Mouse (Mus musculus) spleen, adult 2 months (tissue): ENCODE results near the gene Auts2.

Experiments
- CTCF ChIP-seq: fragments of 200-500 bp; IDR thresholded peaks from 2 replicates; pipeline ENCODE4 v1.5.1; 2011; ENCODE audit warnings: mild to moderate bottlenecking, inconsistent platforms; ENCODE audit not compliant: insufficient read depth, insufficient read length, insufficient replicate concordance; ENCODE audit errors: extremely low read depth
- POLR2A ChIP-seq: fragments of 200-500 bp; IDR thresholded peaks from 2 replicates; pipeline ENCODE4 v1.6.1; 2011; ENCODE audit warnings: low read depth, low read length, inconsistent platforms

GRCm38 (mm10) chr5:132394800-132395575, 148.2 kb downstream of the Auts2 start:
- TF ChIP-seq CTCF (no peak), POLR2A (no peak)
